Mouse (Mus musculus) CH12.LX (cell line): Measurements from ENCODE around the gene Farp1.

Source experiments
- CHD2 ChIP-seq: IDR thresholded peaks from 2 replicates; pipeline ENCODE4 v1.6.1; 2011; ENCODE audit warnings: low read length, improper control_type of control experiment
- CTCF ChIP-seq, 2 experiments: IDR thresholded peaks in 1 of 2; conservative IDR thresholded peaks in 1 of 2; 2 replicates each; pipeline ENCODE4 v1.5.1; 2011 to 2012; ENCODE audit warnings: low read depth in 2 of 2, low read length in 2 of 2, improper control_type of control experiment in 1 of 2, inconsistent platforms in 1 of 2, mild to moderate bottlenecking in 1 of 2, moderate library complexity in 1 of 2
- E2F4 ChIP-seq: IDR thresholded peaks from 2 replicates; pipeline ENCODE4 v1.6.1; 2011; ENCODE audit warnings: low read depth, low read length, improper control_type of control experiment; ENCODE audit not compliant: insufficient replicate concordance
- HCFC1 ChIP-seq: IDR thresholded peaks from 2 replicates; pipeline ENCODE4 v1.6.1; 2012; ENCODE audit warnings: low read depth, mild to moderate bottlenecking, inconsistent platforms, low read length, improper control_type of control experiment
- IRF4 ChIP-seq: IDR thresholded peaks from 2 replicates; pipeline ENCODE4 v1.6.1; 2014; ENCODE audit warnings: low read depth, mild to moderate bottlenecking, inconsistent platforms, low read length, improper control_type of control experiment
- JUN ChIP-seq: IDR thresholded peaks from 2 replicates; pipeline ENCODE4 v1.6.1; 2011; ENCODE audit warnings: low read depth, mild to moderate bottlenecking, low read length, improper control_type of control experiment, moderate library complexity; ENCODE audit not compliant: insufficient read depth
- JUND ChIP-seq: conservative IDR thresholded peaks from 2 replicates; pipeline ENCODE4 v1.6.1; 2011; ENCODE audit warnings: low read depth, low read length, improper control_type of control experiment
- MAX ChIP-seq: IDR thresholded peaks from 2 replicates; pipeline ENCODE4 v1.6.1; 2011; ENCODE audit warnings: low read length, improper control_type of control experiment
- MEF2A ChIP-seq: IDR thresholded peaks from 2 replicates; pipeline ENCODE4 v1.6.1; 2014; ENCODE audit warnings: low read depth, mild to moderate bottlenecking, inconsistent platforms, low read length, improper control_type of control experiment, borderline replicate concordance
- POLR2A ChIP-seq: IDR thresholded peaks from 2 replicates; pipeline ENCODE4 v1.6.1; 2011; ENCODE audit warnings: low read depth, mild to moderate bottlenecking, improper control_type of control experiment, low read length
- SIN3A ChIP-seq: IDR thresholded peaks from 2 replicates; pipeline ENCODE4 v1.6.1; 2012; ENCODE audit warnings: low read length, improper control_type of control experiment, inconsistent platforms
- TBP ChIP-seq: conservative IDR thresholded peaks from 2 replicates; pipeline ENCODE4 v1.6.1; 2011; ENCODE audit warnings: low read depth, low read length, improper control_type of control experiment
- ZC3H11A ChIP-seq: IDR thresholded peaks from 2 replicates; pipeline ENCODE4 v1.6.1; 2012; ENCODE audit warnings: low read depth, mild to moderate bottlenecking, inconsistent platforms, low read length, improper control_type of control experiment
- ZKSCAN1 ChIP-seq: IDR thresholded peaks from 2 replicates; pipeline ENCODE4 v1.6.1; 2012; ENCODE audit warnings: low read depth, inconsistent platforms, low read length, improper control_type of control experiment, borderline replicate concordance

- TF ChIP-seq E2F4 (no peak), JUND (no peak), CTCF (conservative IDR thresholded peaks at IDR 0.05 in 1 of 2, IDR thresholded peaks at IDR 0.05 in 1 of 2; ENCODE audit: low read depth in 2 of 2, low read length in 2 of 2) (no peak), JUN (no peak), ZKSCAN1 (no peak), POLR2A (no peak), HCFC1 (no peak), IRF4 (no peak), MAX (no peak), ZC3H11A (no peak), MEF2A (no peak), SIN3A (no peak), CHD2 (no peak), TBP (no peak)
Observed at GRCm38 (mm10) chr14:121186402-121186894, 151.4 kb downstream of the Farp1 start.
